Mouse (Mus musculus) ES-CJ7 (cell line): ENCODE data around the gene Plekhm3.

Experiments
- DNase-seq: peaks from one replicate; pipeline ENCODE4 v3.0.0; 2011; ENCODE audit warnings: low read depth, low spot score

The Plekhm3 gene

DNA sequence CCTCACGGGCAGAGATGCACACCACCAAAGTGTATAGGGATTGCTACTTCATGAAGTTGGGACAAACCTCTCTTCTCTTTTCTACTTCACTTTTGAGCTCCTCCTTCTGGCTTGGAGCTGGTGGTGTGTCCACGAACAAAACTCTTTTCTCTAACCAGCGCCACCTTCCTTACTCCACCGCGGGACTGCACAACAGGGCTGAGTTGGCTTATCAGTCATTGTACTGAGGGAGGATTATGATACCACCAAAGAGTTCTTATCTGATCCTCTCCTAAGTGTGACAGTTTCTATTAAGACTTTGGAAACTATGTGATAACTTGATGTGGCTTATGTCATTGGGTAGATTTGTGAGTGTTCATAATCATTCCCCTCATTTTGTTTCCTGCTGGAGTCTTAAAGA lies 129.2 kb downstream of the Plekhm3 start:
- DNase-seq = no peak

DNA sequence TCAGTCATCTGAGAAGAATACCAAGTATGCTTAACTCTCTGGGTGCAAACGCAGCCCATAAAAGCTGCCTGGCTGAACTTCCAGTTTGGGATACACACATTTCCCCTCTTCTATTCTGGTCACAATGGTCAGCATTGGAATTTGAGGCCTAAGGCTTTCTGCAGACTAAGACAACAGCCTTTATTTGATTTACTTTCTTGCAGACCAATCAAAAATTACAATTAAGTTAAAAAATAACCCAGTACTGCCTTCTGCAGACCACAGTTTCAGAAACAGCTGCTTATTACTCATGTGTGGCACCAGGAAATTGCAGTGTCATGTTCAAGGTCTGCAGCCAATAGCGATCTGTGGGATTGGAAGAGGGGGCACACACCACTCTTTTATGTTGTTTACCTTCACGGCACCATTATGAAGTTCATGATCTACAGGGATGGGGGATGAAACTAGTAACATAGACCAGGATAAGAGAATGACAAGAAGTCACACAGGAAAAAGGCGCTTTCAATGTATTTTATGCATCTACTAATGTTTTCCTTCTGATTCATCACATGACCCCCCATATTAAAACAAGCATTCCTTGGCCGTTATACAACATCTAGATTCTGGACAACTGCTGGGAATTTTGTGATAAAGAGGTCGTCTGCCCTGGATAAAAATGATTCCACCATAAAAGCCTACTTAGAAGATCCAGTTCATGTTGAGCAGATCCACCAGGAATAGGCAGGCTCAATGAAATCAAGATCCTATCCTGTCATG lies 130.1 kb downstream of the Plekhm3 start:
- no peak for DNase-seq

- DNase-seq = no peak
Observed at GRCm38 (mm10) chr1:64823564-64823963, 133.1 kb downstream of the Plekhm3 start.

DNA sequence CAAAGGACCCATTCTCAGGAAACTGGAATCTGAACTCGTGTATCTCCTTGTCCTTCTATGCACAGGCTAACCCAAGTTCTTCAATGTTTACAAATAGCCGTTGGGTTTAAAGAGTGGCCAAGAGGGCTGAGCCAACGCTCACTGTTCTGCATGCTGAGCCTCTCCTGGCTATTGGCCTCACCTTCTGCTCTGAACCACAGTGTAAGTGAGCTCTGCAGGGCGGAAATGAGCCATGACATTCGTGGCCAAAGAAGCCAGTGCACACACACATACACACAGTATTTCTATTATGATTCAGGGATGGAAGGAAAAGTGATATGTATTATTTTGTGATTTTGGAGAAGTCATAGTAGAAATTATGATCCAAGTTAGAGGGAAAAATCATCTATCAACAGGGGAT lies 138.9 kb downstream of the Plekhm3 start:
- DNase-seq = no peak

- DNase-seq = no peak
Observed at GRCm38 (mm10) chr1:64813182-64813581, 143.4 kb downstream of the Plekhm3 start.

DNA sequence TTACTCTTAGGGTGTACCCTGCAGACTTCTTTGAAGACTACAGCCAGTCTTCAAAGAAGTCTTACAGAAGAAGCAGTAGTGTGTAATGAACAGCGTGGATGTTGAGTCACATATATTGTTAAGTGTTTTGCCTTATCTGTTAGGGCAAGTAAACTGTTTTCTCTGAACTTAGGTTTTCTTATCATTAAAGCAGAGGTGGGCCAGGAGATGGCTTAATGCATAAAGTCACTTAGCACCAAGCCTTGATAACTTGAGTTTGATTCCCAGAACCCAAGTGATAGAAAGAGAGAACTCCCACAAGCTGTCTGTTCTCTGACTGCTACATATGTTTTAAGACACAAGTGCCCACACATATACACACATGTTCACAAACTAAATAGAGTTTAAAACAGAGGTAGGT lies 144.7 kb downstream of the Plekhm3 start:
- DNase-seq = no peak

- no peak for DNase-seq
Observed at GRCm38 (mm10) chr1:64809085-64809484, 147.5 kb downstream of the Plekhm3 start.

DNA sequence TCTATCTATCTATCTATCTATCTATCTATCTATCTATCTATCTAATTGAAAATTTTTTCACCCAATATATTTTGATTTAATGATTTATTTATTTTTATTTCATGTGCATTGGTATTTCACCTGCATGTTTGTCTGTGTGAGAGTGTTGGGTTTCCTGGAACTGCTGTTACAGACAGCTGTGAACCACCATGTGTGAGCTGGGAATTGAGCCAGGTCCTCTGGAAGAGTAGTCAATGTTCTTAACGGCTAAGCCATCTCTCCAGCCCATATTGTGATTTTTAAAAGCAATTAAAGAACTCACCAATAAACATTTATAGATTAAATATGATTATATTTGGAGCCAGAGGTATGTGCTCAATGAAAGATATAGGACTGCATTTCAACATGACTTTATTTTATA lies 148.9 kb downstream of the Plekhm3 start:
- DNase-seq = no peak

DNA sequence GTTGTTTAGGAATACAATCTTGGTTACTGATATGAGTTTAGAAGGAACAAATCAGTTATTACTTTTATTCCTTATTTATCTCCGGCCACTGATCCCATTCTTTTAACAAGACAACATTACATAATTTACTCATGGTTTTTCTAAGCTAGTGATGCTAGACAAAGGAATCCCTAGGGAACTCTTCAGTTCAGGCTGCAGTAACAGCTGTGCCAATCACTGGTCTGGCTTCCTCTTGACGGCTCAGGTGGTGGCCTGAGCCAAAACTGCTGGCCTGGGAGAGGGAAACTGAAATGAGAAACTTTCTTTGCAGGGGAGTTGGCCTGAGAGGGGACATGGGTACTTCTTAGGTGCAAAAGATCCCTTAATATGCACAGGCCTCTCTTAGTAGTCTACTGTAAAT lies 151.4 kb downstream of the Plekhm3 start:
- DNase-seq = no peak

GRCm38 (mm10) chr1:64802631-64803030 lies 154.0 kb downstream of the Plekhm3 start:
- DNase-seq = no peak

DNA sequence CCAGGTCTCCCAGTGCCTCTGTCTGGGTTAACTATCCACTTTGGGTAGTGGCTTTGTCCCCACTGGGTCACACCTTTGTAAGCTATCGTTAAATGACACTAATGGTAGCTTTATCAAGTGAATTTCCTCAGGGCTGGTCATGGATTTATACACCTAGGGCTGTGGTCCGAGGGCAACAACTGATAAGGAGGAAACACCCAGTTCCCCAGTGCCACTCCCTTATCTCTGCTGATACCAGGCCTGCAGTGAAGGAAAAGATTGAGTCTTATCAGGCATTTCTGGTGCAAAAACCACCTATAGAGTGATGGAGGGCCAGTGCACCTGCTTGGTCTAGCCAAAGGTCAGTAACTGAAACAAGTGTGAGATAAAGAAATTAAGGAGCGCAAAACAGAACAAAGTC lies 159.0 kb downstream of the Plekhm3 start:
- no peak for DNase-seq

GRCm38 (mm10) chr1:64796867-64797582 lies 159.6 kb downstream of the Plekhm3 start:
- no peak for DNase-seq

DNA sequence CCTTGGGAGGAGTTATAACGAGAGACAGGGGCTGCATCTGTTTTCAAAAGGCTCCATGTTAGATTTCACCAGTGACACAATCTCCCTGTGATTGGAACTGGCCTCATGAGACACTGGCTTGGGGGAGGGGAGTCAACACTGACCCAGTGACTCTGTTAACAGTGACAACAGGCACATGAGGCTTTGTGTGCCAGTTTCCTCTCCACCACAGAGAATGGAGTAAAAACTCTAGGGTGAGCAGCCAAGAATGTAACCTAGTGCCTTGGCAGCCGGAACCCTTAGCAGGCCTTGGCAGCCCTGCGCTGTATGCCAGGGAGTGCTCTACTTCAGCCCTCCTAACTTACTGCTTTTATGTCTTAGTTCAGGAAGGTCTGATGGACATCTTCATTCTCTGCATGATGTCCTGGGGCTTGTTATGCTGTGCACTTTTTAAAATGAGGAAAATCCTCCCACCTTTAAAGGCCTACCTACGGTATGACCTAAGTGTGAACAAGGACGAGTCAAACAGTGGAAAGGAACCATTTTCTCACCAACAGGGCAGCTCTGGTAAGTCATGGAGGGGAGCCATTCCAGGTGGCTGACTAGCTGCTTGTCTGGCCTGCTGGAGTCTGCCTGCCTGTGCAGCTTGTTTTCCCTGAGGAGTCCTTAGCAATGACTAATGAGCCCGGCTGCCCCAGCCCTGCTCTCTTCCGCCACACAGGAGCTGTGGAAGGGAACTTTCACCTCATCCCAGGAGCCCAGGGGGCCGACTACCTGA lies 161.2 kb downstream of the Plekhm3 start:
- no peak for DNase-seq

GRCm38 (mm10) chr1:64794096-64794495 lies 162.5 kb downstream of the Plekhm3 start:
- DNase-seq = no peak

DNA sequence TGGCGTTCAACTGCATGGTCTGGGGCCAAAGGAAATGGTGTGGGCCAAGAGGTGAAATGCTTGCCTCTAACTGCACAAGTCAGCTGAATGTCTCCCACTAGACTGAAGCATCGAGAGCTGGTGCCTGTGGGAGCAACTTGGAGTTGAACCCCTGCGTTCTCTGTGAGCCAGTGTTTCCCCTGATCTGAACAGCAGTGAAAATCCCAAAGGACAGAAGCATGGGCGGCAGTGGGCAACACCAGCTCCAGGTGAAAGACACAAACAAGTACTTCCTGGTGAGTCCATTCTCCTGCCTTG lies 163.4 kb downstream of the Plekhm3 start:
- DNase-seq = no peak

- no peak for DNase-seq
Observed at GRCm38 (mm10) chr1:64792521-64793233, 163.9 kb downstream of the Plekhm3 start.

GRCm38 (mm10) chr1:64791826-64792225 lies 164.8 kb downstream of the Plekhm3 start:
- DNase-seq = no peak

GRCm38 (mm10) chr1:64790806-64791790 lies 165.5 kb downstream of the Plekhm3 start:
- no peak for DNase-seq

DNA sequence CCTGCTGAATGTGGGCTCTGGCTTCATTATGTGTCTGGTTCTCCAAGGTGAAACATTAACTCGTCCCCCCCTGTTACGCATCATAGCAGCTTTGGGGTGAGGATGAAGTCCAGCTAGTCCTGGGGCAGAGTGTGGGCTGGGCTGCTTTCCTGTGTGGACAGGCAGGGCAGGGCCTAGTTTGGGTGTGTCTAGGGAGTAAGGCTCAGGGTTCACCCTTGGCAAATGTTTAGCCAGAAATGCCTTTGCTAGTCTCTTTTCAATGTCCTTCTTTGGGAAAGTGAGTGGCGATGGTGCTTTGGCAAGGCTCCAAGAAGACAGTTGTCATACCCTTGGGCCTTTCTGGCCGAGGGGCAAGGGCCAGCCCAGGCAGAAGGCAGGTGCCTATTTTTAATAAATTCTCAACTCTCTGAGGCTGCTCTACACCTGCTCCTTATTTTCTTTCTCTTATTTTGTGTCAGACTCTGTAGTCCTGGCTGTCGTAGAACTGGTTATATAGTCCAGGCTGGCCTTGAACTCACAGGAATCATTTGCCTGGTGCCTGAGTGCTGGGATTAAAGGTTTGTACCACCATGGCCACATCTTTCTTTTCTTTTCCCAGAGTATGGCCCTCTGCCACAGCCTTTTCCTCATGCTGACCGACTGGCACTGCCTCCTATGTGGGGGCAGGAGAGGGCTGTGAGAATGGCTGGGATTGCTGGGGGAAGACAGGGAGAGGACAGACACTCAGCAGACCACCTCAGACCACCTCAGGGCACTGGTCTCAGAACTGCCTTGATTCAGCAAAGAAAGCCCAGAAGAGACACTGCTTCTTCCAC lies 168.7 kb downstream of the Plekhm3 start:
- DNase-seq = no peak

- DNase-seq = peak; percentile 20
Observed at GRCm38 (mm10) chr1:64779863-64780262, 176.8 kb downstream of the Plekhm3 start.
